Mouse (Mus musculus) bone marrow macrophage, adult 2 months (primary cell): ENCODE data around the gene Tbc1d8.

Experiments
- CTCF ChIP-seq: IDR thresholded peaks from 2 replicates; pipeline ENCODE4 v1.5.1; 2012; ENCODE audit warnings: low read depth, mild to moderate bottlenecking, low read length, moderate library complexity
- POLR2A ChIP-seq: IDR thresholded peaks from 2 replicates; pipeline ENCODE4 v1.6.1; 2012; ENCODE audit warnings: mild to moderate bottlenecking, low read depth, low read length, borderline replicate concordance

- TF ChIP-seq POLR2A: no peak
- TF ChIP-seq CTCF: no peak
Measured at GRCm38 (mm10) chr1:39332456-39332855, 146.1 kb downstream of the Tbc1d8 start.
